Mouse (Mus musculus) heart, embryonic 12.5 days (tissue): ENCODE results near the gene Mettl2. TPM values are rescaled to one million over a fixed set of nuclear protein-coding genes. Genes with fewer than 3 reads are reported as not detected.
A peak's percentile ranks its signal among the peaks of the same experiment; 100 is the strongest.

Source experiments
- ATAC-seq: fragments of 200-750 bp; cut with Nextera tagmentation; 2 replicates; pipeline ENCODE4 v1.8.0; 2017; ENCODE audit warnings: moderate TSS enrichment, moderate library complexity; ENCODE audit not compliant: insufficient number of reproducible peaks, low FRiP score
- H3K27ac ChIP-seq: fragments of 300-500 bp; sonication (generic); 2 replicates; pipeline ENCODE4 v1.5.1; 2016; ENCODE audit warnings: mild to moderate bottlenecking, moderate library complexity; ENCODE audit not compliant: poor library complexity, severe bottlenecking
- H3K27me3 ChIP-seq: fragments of 300-500 bp; sonication (generic); replicated peaks from 2 replicates; pipeline ENCODE4 v1.6.1; 2016; ENCODE audit warnings: mild to moderate bottlenecking, moderate library complexity
- H3K36me3 ChIP-seq: fragments of 300-500 bp; sonication (generic); 2 replicates; pipeline ENCODE4 v1.6.1; 2016; ENCODE audit warnings: mild to moderate bottlenecking, moderate library complexity
- H3K4me1 ChIP-seq: fragments of 300-500 bp; sonication (generic); replicated peaks from 2 replicates; pipeline ENCODE4 v1.6.1; 2016; ENCODE audit warnings: mild to moderate bottlenecking
- H3K4me2 ChIP-seq: fragments of 300-500 bp; sonication (generic); 2 replicates; pipeline ENCODE4 v1.6.1; 2016; ENCODE audit warnings: mild to moderate bottlenecking, moderate library complexity
- H3K4me3 ChIP-seq: fragments of 300-500 bp; sonication (generic); 2 replicates; pipeline ENCODE4 v1.5.1; 2016; ENCODE audit warnings: mild to moderate bottlenecking
- H3K9ac ChIP-seq: fragments of 300-500 bp; sonication (generic); 2 replicates; pipeline ENCODE4 v1.6.1; 2016; ENCODE audit warnings: mild to moderate bottlenecking, moderate library complexity
- H3K9me3 ChIP-seq: fragments of 300-500 bp; sonication (generic); replicated peaks from 2 replicates; pipeline ENCODE4 v1.6.1; 2016; ENCODE audit warnings: mild to moderate bottlenecking, moderate library complexity
- WGBS: fragments of 180-500 bp; shearing (Covaris S2); methylation state at CpG from one replicate; pipeline ENCODE4 v1.1.7; 2016; 5-methylcytosine and 5-hydroxymethylcytosine counted together
- polyA plus RNA-seq: library from polyadenylated mRNA; unstranded; fragments of >200 nt; fragmentation: Nextera tagmentation; extraction: Ambion mirVana; gene quantifications from 2 replicates; pipeline ENCODE4 v1.2.1, GENCODE M21; 2016

The Mettl2 gene
- polyA plus RNA-seq, 1 experiment from 2014 or later, result 28.6 TPM

- H3K4me2 ChIP-seq, result peak overlapping the region; percentile 54
- peak overlapping the region; percentile 69 for H3K27ac ChIP-seq
- H3K4me1 ChIP-seq, result peaks cover 49% of the 10 kb centered on the region
- H3K4me3 ChIP-seq, result no peak overlapping the region
- H3K27me3 ChIP-seq, result no peaks in the 10 kb centered on the region
- ATAC-seq, result peak; percentile 89
- H3K9ac ChIP-seq, result no peak overlapping the region
- no peaks in the 10 kb centered on the region for H3K36me3 ChIP-seq
- no peaks in the 10 kb centered on the region for H3K9me3 ChIP-seq
- 24% methylated on average over 12 of the region's 12 CpGs for WGBS
Observed at GRCm38 (mm10) chr11:105153068-105153833, 27.0 kb downstream of the Mettl2 start.

DNA sequence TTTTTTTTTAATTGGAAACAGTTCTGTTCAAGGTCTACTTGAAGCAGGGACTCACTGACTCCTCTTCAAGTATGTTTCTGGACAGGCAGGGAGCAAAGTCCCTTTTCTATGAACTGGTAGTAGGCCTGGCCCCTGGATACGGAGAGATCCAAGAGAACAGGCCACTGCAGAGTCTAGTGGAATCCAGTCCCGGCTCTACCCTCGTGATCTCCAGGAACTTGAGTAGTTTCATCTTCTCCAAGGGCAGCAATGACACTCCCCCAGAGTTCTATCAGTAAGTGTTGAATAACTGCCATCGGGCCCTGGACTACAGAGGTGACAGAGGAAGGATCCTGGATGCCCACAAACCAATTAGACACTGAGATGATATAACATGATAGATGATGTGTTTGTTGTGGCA is 29.7 kb downstream of the Mettl2 start:
- Histone ChIP-seq H3K36me3 (no peaks in the 10 kb centered on the region), H3K4me2 (no peak overlapping the region), H3K9ac (no peak overlapping the region), H3K4me3 (no peak overlapping the region), H3K4me1 (peaks cover 49% of the 10 kb centered on the region), H3K27me3 (no peaks in the 10 kb centered on the region), H3K9me3 (no peaks in the 10 kb centered on the region), H3K27ac (no peak overlapping the region)
- WGBS, result 41% methylated on average over 4 of the region's 4 CpGs
- no peak for ATAC-seq

DNA sequence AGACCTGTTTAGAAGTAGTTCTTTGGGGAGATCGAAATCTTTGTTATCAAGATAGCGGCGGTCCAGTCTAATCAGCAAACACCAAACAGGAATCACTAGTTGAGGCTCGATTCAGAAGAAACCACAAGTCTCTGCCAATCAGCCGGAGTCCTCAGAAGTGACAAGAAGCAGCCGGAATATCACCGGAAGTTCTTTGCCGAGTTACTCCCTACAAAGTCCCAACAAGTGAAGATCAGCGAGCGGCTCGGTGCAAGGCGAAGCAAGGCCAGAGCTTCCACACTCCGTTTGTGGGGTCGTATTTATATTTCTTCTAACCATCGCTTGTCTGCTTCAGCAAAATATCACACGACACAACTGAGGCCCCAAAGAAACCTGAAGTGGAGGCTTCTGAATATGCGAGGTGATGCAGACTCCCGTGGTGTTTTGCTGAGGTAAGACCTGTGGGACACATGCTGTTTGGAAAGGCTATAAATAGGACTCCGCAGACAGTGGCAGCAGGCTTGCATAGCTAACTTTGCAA is 30.6 kb downstream of the Mettl2 start:
- no peaks in the 10 kb centered on the region for H3K9me3 ChIP-seq
- peaks cover 40% of the 10 kb centered on the region for H3K4me1 ChIP-seq
- peak overlapping the region; percentile 44 for H3K4me2 ChIP-seq
- H3K27me3 ChIP-seq, result no peaks in the 10 kb centered on the region
- H3K27ac ChIP-seq, result peak overlapping the region; percentile 72
- no peak for ATAC-seq
- no peak overlapping the region for H3K4me3 ChIP-seq
- no peak overlapping the region for H3K9ac ChIP-seq
- 62% methylated on average over 19 of the region's 19 CpGs for WGBS
- no peaks in the 10 kb centered on the region for H3K36me3 ChIP-seq

DNA sequence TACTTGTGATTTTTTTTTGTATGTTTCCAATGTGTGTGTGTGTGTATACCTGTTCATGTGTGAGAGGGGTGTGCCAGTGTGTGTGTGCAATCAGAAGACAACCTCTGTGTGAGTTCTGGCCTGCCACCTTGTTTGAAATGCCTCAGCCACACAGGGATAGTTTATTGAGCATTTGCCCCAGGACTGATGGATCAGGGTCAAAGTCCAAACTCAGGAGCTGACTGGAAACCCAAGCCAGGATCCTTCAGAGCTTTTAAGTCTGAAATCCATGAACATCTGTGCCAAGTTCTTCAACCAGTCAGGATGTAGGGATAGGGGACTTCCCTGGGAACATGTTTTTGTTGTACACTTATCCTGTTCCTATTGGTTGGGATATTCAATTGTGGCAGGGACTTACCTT is 31.8 kb downstream of the Mettl2 start:
- Histone ChIP-seq H3K9ac (no peak overlapping the region), H3K9me3 (peaks cover 8% of the 10 kb centered on the region), H3K4me3 (no peak overlapping the region), H3K27me3 (no peaks in the 10 kb centered on the region), H3K4me2 (no peak overlapping the region), H3K4me1 (peaks cover 29% of the 10 kb centered on the region), H3K36me3 (no peaks in the 10 kb centered on the region), H3K27ac (no peak overlapping the region)
- no peak for ATAC-seq

DNA sequence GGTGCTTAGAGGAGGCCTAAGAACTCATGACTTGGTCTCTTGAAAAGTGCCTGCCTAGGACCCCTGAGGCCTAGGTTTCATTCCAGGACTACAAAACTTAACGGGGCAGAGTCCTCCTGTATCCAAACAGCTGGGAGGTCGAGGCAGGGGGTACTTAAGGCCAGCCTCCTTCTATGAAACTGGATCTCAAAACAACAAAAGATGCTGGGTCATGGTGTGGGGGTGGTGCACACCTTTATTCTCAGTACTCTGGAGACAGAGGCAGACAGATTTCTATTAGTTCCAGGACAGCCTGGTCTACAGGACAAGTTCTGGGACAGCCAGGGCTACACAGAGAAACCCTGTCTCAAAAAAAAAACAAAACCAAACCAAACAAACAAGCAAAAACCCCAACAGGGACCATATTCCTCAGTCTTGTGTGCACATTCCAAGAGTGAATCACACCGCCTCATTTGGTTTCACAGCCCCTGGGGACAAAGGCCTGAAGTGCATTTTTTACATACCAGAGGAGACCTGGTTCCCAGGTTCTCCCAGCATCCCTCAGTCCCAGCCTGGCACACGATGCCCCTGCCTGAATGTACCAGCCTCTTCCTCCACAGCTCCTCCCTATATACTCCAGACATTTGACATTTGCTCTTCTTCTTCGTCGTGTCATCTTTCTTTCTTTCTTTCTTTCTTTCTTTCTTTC is 33.6 kb downstream of the Mettl2 start:
- H3K27me3 ChIP-seq, result peaks cover 5% of the 10 kb centered on the region
- no peak overlapping the region for H3K27ac ChIP-seq
- no peaks in the 10 kb centered on the region; the same call in 1 of the 2 replicates for H3K36me3 ChIP-seq
- peaks cover 16% of the 10 kb centered on the region for H3K4me1 ChIP-seq
- 58% methylated on average over 6 of the region's 6 CpGs for WGBS
- H3K4me3 ChIP-seq, result no peak overlapping the region
- no peak for ATAC-seq
- H3K9ac ChIP-seq, result no peak overlapping the region
- H3K4me2 ChIP-seq, result no peak overlapping the region
- H3K9me3 ChIP-seq, result peaks cover 13% of the 10 kb centered on the region

GRCm38 (mm10) chr11:105161411-105161810 is 35.2 kb downstream of the Mettl2 start:
- H3K9ac ChIP-seq, result no peak overlapping the region
- ATAC-seq, result no peak
- H3K4me3 ChIP-seq, result no peak overlapping the region
- H3K9me3 ChIP-seq, result peaks cover 29% of the 10 kb centered on the region
- 85% methylated on average over 2 of the region's 2 CpGs for WGBS
- no peak overlapping the region for H3K27ac ChIP-seq
- H3K27me3 ChIP-seq, result peaks cover 21% of the 10 kb centered on the region
- H3K4me1 ChIP-seq, result peaks cover 10% of the 10 kb centered on the region
- H3K4me2 ChIP-seq, result no peak overlapping the region
- no peaks in the 10 kb centered on the region; the same call in 1 of the 2 replicates for H3K36me3 ChIP-seq

- H3K4me2 ChIP-seq, result 0 out of 2 replicates have a peak overlapping the region, but pooled peaks have one; percentile 5
- H3K4me3 ChIP-seq, result no peak overlapping the region
- no peak overlapping the region for H3K27ac ChIP-seq
- H3K36me3 ChIP-seq, result no peaks in the 10 kb centered on the region; the same call in 1 of the 2 replicates
- peaks cover 26% of the 10 kb centered on the region for H3K27me3 ChIP-seq
- H3K9me3 ChIP-seq, result peaks cover 31% of the 10 kb centered on the region
- no peak overlapping the region for H3K9ac ChIP-seq
- no peak for ATAC-seq
- no peaks in the 10 kb centered on the region for H3K4me1 ChIP-seq
- WGBS, result 65% methylated on average over 69 of the region's 69 CpGs
Observed at GRCm38 (mm10) chr11:105164516-105165510, 38.6 kb downstream of the Mettl2 start.

GRCm38 (mm10) chr11:105166780-105167179 is 40.6 kb downstream of the Mettl2 start:
- H3K36me3 ChIP-seq, result no peaks in the 10 kb centered on the region; the same call in 1 of the 2 replicates
- no peak overlapping the region for H3K27ac ChIP-seq
- WGBS, result 86% methylated on average over 10 of the region's 10 CpGs

GRCm38 (mm10) chr11:105178516-105178915 is 52.3 kb downstream of the Mettl2 start, which contains the start of gene Tlk2:
TSS of gene Tlk2 (plus strand) at chr11:105178807.
- ATAC-seq, result no peak
- Histone ChIP-seq H3K4me3 (peak within 1 kb of the TSS; percentile 85), H3K27ac (peak within 1 kb of the TSS; percentile 46; the same call in 1 of the 2 replicates), H3K4me1 (peaks cover 25% of the 10 kb centered on the region), H3K27me3 (no peaks in the 10 kb centered on the region), H3K36me3 (peaks cover 3% of the 10 kb centered on the region; the same call in 1 of the 2 replicates), H3K4me2 (peak within 1 kb of the TSS; percentile 87), H3K9me3 (no peaks in the 10 kb centered on the region), H3K9ac (peak within 1 kb of the TSS; percentile 97; the same call in 1 of the 2 replicates)
- 41% methylated on average over 2 of the region's 2 CpGs for WGBS

More at GRCm38 (mm10) chr11:105166780-105167179, 40.6 kb downstream of the Mettl2 start:
- peaks cover 31% of the 10 kb centered on the region for H3K9me3 ChIP-seq
- H3K4me3 ChIP-seq, result no peak overlapping the region
- no peak overlapping the region for H3K9ac ChIP-seq
- ATAC-seq, result no peak
- H3K4me2 ChIP-seq, result no peak overlapping the region
- H3K4me1 ChIP-seq, result no peaks in the 10 kb centered on the region
- H3K27me3 ChIP-seq, result peaks cover 26% of the 10 kb centered on the region

GRCm38 (mm10) chr11:105179523-105179922 is 53.3 kb downstream of the Mettl2 start:
- peak overlapping the region; percentile 87 for H3K4me2 ChIP-seq
- H3K9me3 ChIP-seq, result no peaks in the 10 kb centered on the region
- H3K4me3 ChIP-seq, result peak overlapping the region; percentile 85
- peaks cover 8% of the 10 kb centered on the region for H3K36me3 ChIP-seq
- peak overlapping the region; percentile 46; the same call in 1 of the 2 replicates for H3K27ac ChIP-seq
- peak overlapping the region; percentile 97; the same call in 1 of the 2 replicates for H3K9ac ChIP-seq
- no peaks in the 10 kb centered on the region for H3K27me3 ChIP-seq
- 86% methylated on average over 4 of the region's 4 CpGs for WGBS
- H3K4me1 ChIP-seq, result peaks cover 25% of the 10 kb centered on the region
- no peak for ATAC-seq
